Mouse (Mus musculus): Measurements from ENCODE around the gene Taf6l.

- peak; percentile 80 for TF ChIP-seq POLR2A (IDR thresholded peaks at IDR 0.05; ENCODE audit: insufficient read depth, low read length)
- TF ChIP-seq CTCF (IDR thresholded peaks at IDR 0.05; ENCODE audit: low read depth, low read length), result no peak
Measured at GRCm38 (mm10) chr19:8818801-8819595, 32.8 kb upstream of the Taf6l start, which contains the start of gene Ttc9c.

Measured in ES-Bruce4 (cell line).